Mouse (Mus musculus) regulatory T cell (primary cell): Measurements from ENCODE around the gene Pdap1.
"Not testable (repeated sequence)": the region's sequence is repeated elsewhere in the genome, so short reads cannot be mapped to it uniquely, and the experiment has no call there.

Source experiments
- in situ Hi-C: fragments of 300-600 bp; cut with MboI, MseI; formaldehyde crosslinking; loops from one replicate; pipeline ENCODE4 v1.15.1; 2025; ENCODE audit warnings: high pct_unique_total_duplicates

Pdap1 gene

GRCm38 (mm10) chr5:145139571-145140519, at the start of gene Pdap1, which contains the start of gene Bud31:
Gene Pdap1, minus strand, starts transcription at chr5:145140238.
Gene Bud31, plus strand, starts transcription at chr5:145140362.
- in situ Hi-C loops: no loop called here

- in situ Hi-C loops: no loop called here
Measured at GRCm38 (mm10) chr5:145189416-145189815, 49.4 kb upstream of the Pdap1 start.

GRCm38 (mm10) chr5:145185244-145185643, 45.2 kb upstream of the Pdap1 start:
- in situ Hi-C loops: no loop called here

- in situ Hi-C loops: no loop called here
Measured at GRCm38 (mm10) chr5:145178461-145178980, 38.5 kb upstream of the Pdap1 start.

- in situ Hi-C loops: no loop called here
Measured at GRCm38 (mm10) chr5:145167306-145167661, 27.2 kb upstream of the Pdap1 start.

GRCm38 (mm10) chr5:145166536-145167305, 26.7 kb upstream of the Pdap1 start, which contains the start of the genes Ptcd1 and Cpsf4:
Gene Ptcd1, minus strand, starts transcription at chr5:145167108.
Gene Cpsf4, plus strand, starts transcription at chr5:145167213.
- in situ Hi-C loops: no loop called here

GRCm38 (mm10) chr5:145165184-145165583, 25.1 kb upstream of the Pdap1 start:
- in situ Hi-C loops: no loop called here

- in situ Hi-C loops: no loop called here
Measured at GRCm38 (mm10) chr5:145164710-145165109, 24.7 kb upstream of the Pdap1 start.

GRCm38 (mm10) chr5:145161361-145161760, 21.3 kb upstream of the Pdap1 start:
- in situ Hi-C loops: no loop called here

GRCm38 (mm10) chr5:145152690-145153089, 12.7 kb upstream of the Pdap1 start:
- in situ Hi-C loops: no loop called here

GRCm38 (mm10) chr5:145149294-145149693, 9.3 kb upstream of the Pdap1 start:
- in situ Hi-C loops: no loop called here

- in situ Hi-C loops: no loop called here
Measured at GRCm38 (mm10) chr5:145147748-145148147, 7.7 kb upstream of the Pdap1 start.

- in situ Hi-C loops: no loop called here
Measured at GRCm38 (mm10) chr5:145140611-145141010, 573 bp upstream of the Pdap1 start.

- in situ Hi-C loops: no loop called here
Measured at GRCm38 (mm10) chr5:145138836-145139235, 1.2 kb downstream of the Pdap1 start.

GRCm38 (mm10) chr5:145133275-145133674, 6.8 kb downstream of the Pdap1 start:
- in situ Hi-C loops: not testable (repeated sequence)

- in situ Hi-C loops: no loop called here
Measured at GRCm38 (mm10) chr5:145130995-145131394, 9.0 kb downstream of the Pdap1 start.

GRCm38 (mm10) chr5:145130191-145130590, 9.8 kb downstream of the Pdap1 start:
- in situ Hi-C loops: no loop called here

GRCm38 (mm10) chr5:145129773-145130172, 10.3 kb downstream of the Pdap1 start:
- in situ Hi-C loops: not testable (repeated sequence)

GRCm38 (mm10) chr5:145129124-145129523, 10.9 kb downstream of the Pdap1 start:
- in situ Hi-C loops: no loop called here

GRCm38 (mm10) chr5:145126580-145126979, 13.5 kb downstream of the Pdap1 start:
- in situ Hi-C loops: no loop called here

GRCm38 (mm10) chr5:145123396-145123795, 16.6 kb downstream of the Pdap1 start:
- in situ Hi-C loops: no loop called here

GRCm38 (mm10) chr5:145120921-145121320, 19.1 kb downstream of the Pdap1 start:
- in situ Hi-C loops: no loop called here
